Mouse (Mus musculus) lung, postnatal 0 days (tissue): Measurements from ENCODE around the gene Efs.
"Not testable (repeated sequence)": the region's sequence is repeated elsewhere in the genome, so short reads cannot be mapped to it uniquely, and the experiment has no call there.

ENCODE experiments used
- CTCF ChIP-seq: IDR thresholded peaks from 2 replicates; pipeline ENCODE4 v1.5.1; 2016; ENCODE audit warnings: antibody characterized with exemption, mild to moderate bottlenecking
- EP300 ChIP-seq: IDR thresholded peaks from 2 replicates; pipeline ENCODE4 v1.6.1; 2016; ENCODE audit warnings: antibody characterized with exemption, mild to moderate bottlenecking, control low read depth

DNA sequence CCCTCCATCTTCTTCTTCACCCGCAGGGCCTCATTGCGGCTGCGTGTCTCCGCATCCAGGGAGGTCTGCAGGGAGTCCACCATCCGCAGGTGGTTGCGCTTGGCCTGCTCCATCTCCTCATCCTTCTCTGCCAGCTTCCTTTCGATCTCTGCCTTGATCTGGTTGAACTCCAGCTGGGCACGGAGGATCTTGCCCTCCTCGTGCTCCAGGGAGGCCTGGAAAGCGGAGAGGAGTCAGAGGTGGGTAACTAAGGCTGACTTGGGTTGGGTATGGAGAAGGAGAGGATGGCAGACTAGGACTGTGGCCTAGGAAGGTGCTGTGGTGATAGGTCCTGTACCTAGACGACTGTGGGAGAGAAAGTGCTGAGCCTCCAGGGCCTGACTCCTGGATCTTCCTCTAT is 21.1 kb upstream of the Efs start:
- not testable (repeated sequence) for TF ChIP-seq CTCF, EP300
